Mouse (Mus musculus) spleen, adult 10 weeks (tissue): ENCODE results near the gene Nol10. TPM values are rescaled to one million over a fixed set of nuclear protein-coding genes. Genes with fewer than 3 reads are reported as not detected.

Experiments used
- polyA plus RNA-seq: library from polyadenylated mRNA; stranded (reverse); fragments of 350-450 nt; fragmentation: Illumina TruSeq; extraction: RNeasy Lipid Tissue Mini Kit (QIAGEN cat#74804); gene quantifications from one replicate; pipeline ENCODE4 v1.2.3, GENCODE M21; 2015; ENCODE audit warnings: low replicate concordance; ENCODE audit not compliant: insufficient read depth

Gene Nol10
- 21.2 TPM for polyA plus RNA-seq

GRCm38 (mm10) chr12:17348048-17349036 lies at the start of gene Nol10:
Gene Nol10, plus strand, starts transcription at chr12:17348458.

GRCm38 (mm10) chr12:17329259-17329658 lies 19.0 kb upstream of the Nol10 start, which contains the start of gene Atp6v1c2:
Gene Atp6v1c2, minus strand, starts transcription at chr12:17329359.

Other genes with a start within 250 kb of the Nol10 start
- 0.08 TPM for gene Kcnf1, start 171.6 kb upstream of the Nol10 start, polyA plus RNA-seq
- gene Pdia6, start 81.9 kb upstream of the Nol10 start, polyA plus RNA-seq = 199 TPM
- gene Atp6v1c2, start 19.1 kb upstream of the Nol10 start, polyA plus RNA-seq = not detected
- gene Odc1, start 196.3 kb downstream of the Nol10 start, polyA plus RNA-seq = 150 TPM